ENCODE assay signal across 10 mouse cellular contexts in the genomic region with DNA sequence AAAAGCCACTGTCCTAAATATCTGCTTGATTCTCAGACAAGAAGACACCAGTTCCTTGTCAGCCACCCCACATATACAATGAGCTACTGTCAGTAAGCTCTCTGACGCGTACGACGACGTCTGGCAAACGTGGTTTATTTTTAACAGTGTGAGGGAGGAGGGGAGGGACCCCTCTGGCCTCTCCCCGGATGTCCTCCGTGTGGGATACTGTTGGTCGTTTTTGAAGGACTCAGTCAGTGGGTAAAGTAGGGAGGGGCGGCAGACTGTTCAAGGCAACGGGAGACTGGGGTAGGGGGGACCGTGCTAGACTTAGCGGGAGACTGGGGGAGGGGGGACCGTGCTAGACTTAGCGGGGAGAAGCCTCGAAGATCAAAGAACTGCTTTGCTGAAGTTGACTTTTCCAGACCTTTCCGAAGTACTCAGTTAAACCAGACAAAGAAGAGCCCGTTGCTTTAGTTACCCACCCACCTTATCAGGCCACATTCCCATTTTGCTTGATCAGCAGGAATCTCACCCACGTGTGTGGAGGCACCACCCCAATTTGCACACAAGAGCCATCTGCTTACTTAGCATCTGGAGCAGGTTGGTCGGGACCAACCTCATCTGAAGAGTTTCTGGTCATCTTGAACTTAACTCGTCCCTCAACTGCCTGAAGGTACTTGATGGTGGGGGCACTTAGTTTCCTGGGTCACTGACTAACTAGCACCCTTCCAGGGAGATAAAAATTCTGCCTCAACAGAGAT.
DNase-seq lines count a peak whose midpoint lies in the region; ATAC-seq lines count a peak whose summit lies in the region.
"Had no signal": no experiment of that assay in that cellular context is flagged by ENCODE, and none has a peak within 500 bp of the region (broad histone marks: within the 10 kb centered on the region; RNA-seq: fewer than 3 reads in every experiment).

No protein-coding gene starts in this region.

- no peak for DNase-seq in kidney, postnatal 25 days
- no peak for DNase-seq in neural tube, embryonic 10.5 days (ENCODE audit: extremely low spot score, low spot score)
- DNase-seq in heart, postnatal 4 days = peak; percentile 40
- no peak for DNase-seq in layer of hippocampus, adult 8-10 months (ENCODE audit: low spot score in 2 of 2)
- DNase-seq: right cerebral cortex, postnatal 25 days had no signal

- H3K36me3 ChIP-seq in kidney, embryonic 15.5 days = no peaks in the 10 kb centered on the region
- H3K36me3 ChIP-seq in neural tube, embryonic 15.5 days = no peaks in the 10 kb centered on the region
- H3K36me3 ChIP-seq in forebrain, embryonic 16.5 days (ENCODE audit: control insufficient read depth, insufficient read depth) = no peaks in the 10 kb centered on the region
- H3K36me3 ChIP-seq: forebrain, embryonic 15.5 days had no signal

- H3K9ac ChIP-seq in kidney, embryonic 15.5 days = no peak overlapping the region
- H3K9ac ChIP-seq in neural tube, embryonic 15.5 days (replicated peaks) = no peak overlapping the region
- H3K9ac ChIP-seq in forebrain, embryonic 16.5 days (replicated peaks; ENCODE audit: low read depth, low read length) = no peak overlapping the region
- H3K9ac ChIP-seq: forebrain, embryonic 15.5 days had no signal

- ATAC-seq in kidney, embryonic 15.5 days (replicated peaks; ENCODE audit: low FRiP score) = 0 out of 2 replicates have a peak, but pooled peaks have one; percentile 70
- no peak for ATAC-seq in neural tube, embryonic 15.5 days (ENCODE audit: low FRiP score)
- ATAC-seq in forebrain, embryonic 16.5 days = no peak
- ATAC-seq: forebrain, embryonic 15.5 days had no signal

- H3K4me1 ChIP-seq in kidney, embryonic 15.5 days = peaks cover 9% of the 10 kb centered on the region
- no peaks in the 10 kb centered on the region; the same call in 1 of the 2 replicates for H3K4me1 ChIP-seq in neural tube, embryonic 15.5 days
- H3K4me1 ChIP-seq in forebrain, embryonic 16.5 days (replicated peaks; ENCODE audit: control insufficient read depth, insufficient read depth, low read length) = no peaks in the 10 kb centered on the region; the same call in 1 of the 2 replicates
- H3K4me1 ChIP-seq: forebrain, embryonic 15.5 days had no signal

- no peaks in the 10 kb centered on the region for H3K9me3 ChIP-seq in kidney, embryonic 15.5 days (replicated peaks)
- no peaks in the 10 kb centered on the region for H3K9me3 ChIP-seq in neural tube, embryonic 15.5 days (replicated peaks)
- H3K9me3 ChIP-seq in forebrain, embryonic 16.5 days (ENCODE audit: control insufficient read depth, low read length) = no peaks in the 10 kb centered on the region
- H3K9me3 ChIP-seq: forebrain, embryonic 15.5 days had no signal

- H3K4me2 ChIP-seq in kidney, embryonic 15.5 days = peak overlapping the region; percentile 35
- H3K4me2 ChIP-seq in neural tube, embryonic 15.5 days = peak overlapping the region; percentile 7; the same call in 1 of the 2 replicates
- no peak overlapping the region for H3K4me2 ChIP-seq in forebrain, embryonic 16.5 days (ENCODE audit: low read length)
- H3K4me2 ChIP-seq: forebrain, embryonic 15.5 days had no signal

- no peak overlapping the region for H3K4me3 ChIP-seq in kidney, embryonic 15.5 days (replicated peaks)
- no peak overlapping the region for H3K4me3 ChIP-seq in neural tube, embryonic 15.5 days (replicated peaks)
- no peak overlapping the region for H3K4me3 ChIP-seq in forebrain, embryonic 16.5 days (replicated peaks; ENCODE audit: low read length)
- H3K4me3 ChIP-seq: forebrain, embryonic 15.5 days; layer of hippocampus, adult 2 months had no signal

- WGBS in kidney, embryonic 15.5 days = 37% methylated on average over 21 of the region's 21 CpGs
- 56% methylated on average over 21 of the region's 21 CpGs for whole genome bisulfite sequencing in neural tube, embryonic 15.5 days
- WGBS in forebrain, embryonic 16.5 days = 63% methylated on average over 21 of the region's 21 CpGs

- no peaks in the 10 kb centered on the region for H3K27me3 ChIP-seq in kidney, embryonic 15.5 days
- no peaks in the 10 kb centered on the region for H3K27me3 ChIP-seq in neural tube, embryonic 15.5 days (replicated peaks)
- H3K27me3 ChIP-seq in forebrain, embryonic 16.5 days (replicated peaks; ENCODE audit: control insufficient read depth, insufficient read depth, low read length) = no peaks in the 10 kb centered on the region
- H3K27me3 ChIP-seq: forebrain, embryonic 15.5 days had no signal

- no peak overlapping the region for H3K27ac ChIP-seq in kidney, embryonic 15.5 days
- no peak overlapping the region for H3K27ac ChIP-seq in neural tube, embryonic 15.5 days (replicated peaks)
- no peak overlapping the region for H3K27ac ChIP-seq in forebrain, embryonic 16.5 days (ENCODE audit: low read length)
- H3K27ac ChIP-seq: forebrain, embryonic 15.5 days; layer of hippocampus, adult 2 months had no signal
